Mouse (Mus musculus) brain, embryonic 14.5 days (tissue): ENCODE data around the gene Tmcc2.
"Not testable (repeated sequence)": the region's sequence is repeated elsewhere in the genome, so short reads cannot be mapped to it uniquely, and the experiment has no call there.

ENCODE experiments used
- CTCF ChIP-seq: fragments of 200-500 bp; IDR thresholded peaks from 2 replicates; pipeline ENCODE4 v1.5.1; 2012; ENCODE audit warnings: inconsistent platforms, mild to moderate bottlenecking, moderate library complexity, borderline replicate concordance; ENCODE audit not compliant: insufficient read depth, insufficient read length; ENCODE audit errors: extremely low read depth
- POLR2A ChIP-seq: fragments of 200-500 bp; IDR thresholded peaks from 2 replicates; pipeline ENCODE4 v1.6.1; 2012; ENCODE audit warnings: mild to moderate bottlenecking, inconsistent platforms, borderline replicate concordance; ENCODE audit not compliant: poor library complexity, insufficient read depth, insufficient read length, severe bottlenecking; ENCODE audit errors: extremely low read depth

DNA sequence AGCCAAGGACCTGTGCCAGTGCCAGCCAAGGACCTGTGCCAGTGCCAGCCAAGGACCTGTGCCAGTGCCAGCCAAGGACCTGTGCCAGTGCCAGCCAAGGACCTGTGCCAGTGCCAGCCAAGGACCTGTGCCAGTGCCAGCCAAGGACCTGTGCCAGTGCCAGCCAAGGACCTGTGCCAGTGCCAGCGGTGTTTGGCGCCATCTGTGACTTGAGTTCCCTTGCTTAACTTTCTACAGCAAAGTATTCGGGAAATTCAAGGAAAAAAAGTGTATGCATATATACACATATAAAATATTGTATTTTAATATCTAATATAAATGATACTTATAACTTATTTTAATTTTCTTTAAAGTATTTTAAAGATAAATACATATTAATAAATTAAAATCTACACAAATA lies 41.5 kb downstream of the Tmcc2 start:
- TF ChIP-seq CTCF, POLR2A: not testable (repeated sequence)
